Mouse (Mus musculus) WW6 (cell line): Measurements from ENCODE around the gene Gtpbp1.

ENCODE experiments used
- DNase-seq: peaks from one replicate; pipeline ENCODE4 v3.0.0-alpha.2; 2013; ENCODE audit warnings: low read depth, low spot score

Gtpbp1 gene

GRCm38 (mm10) chr15:79685141-79685641 is 5.5 kb upstream of the Gtpbp1 start:
- DNase-seq: no peak

- no peak for DNase-seq
These were observed 4.4 kb upstream of the Gtpbp1 start for GRCm38 (mm10) chr15:79686046-79686869.

- no peak for DNase-seq
These were observed 3.5 kb upstream of the Gtpbp1 start for GRCm38 (mm10) chr15:79687175-79687574.

GRCm38 (mm10) chr15:79687646-79688267 is 2.9 kb upstream of the Gtpbp1 start, which contains the start of gene Josd1:
Josd1 (minus strand) TSS chr15:79687919.
- peak; percentile 81 for DNase-seq

GRCm38 (mm10) chr15:79688268-79688956 is 2.2 kb upstream of the Gtpbp1 start:
- DNase-seq: no peak

GRCm38 (mm10) chr15:79689662-79690425 is 801 bp upstream of the Gtpbp1 start:
- no peak for DNase-seq

- DNase-seq: no peak
These were observed 421 bp downstream of the Gtpbp1 start for GRCm38 (mm10) chr15:79691023-79691508.

- no peak for DNase-seq
These were observed 1.7 kb downstream of the Gtpbp1 start for GRCm38 (mm10) chr15:79692334-79692733.

GRCm38 (mm10) chr15:79693740-79694139 is 3.1 kb downstream of the Gtpbp1 start:
- DNase-seq: no peak

GRCm38 (mm10) chr15:79694512-79694911 is 3.9 kb downstream of the Gtpbp1 start:
- no peak for DNase-seq

- no peak for DNase-seq
These were observed 4.9 kb downstream of the Gtpbp1 start for GRCm38 (mm10) chr15:79695516-79695915.

- no peak for DNase-seq
These were observed 5.9 kb downstream of the Gtpbp1 start for GRCm38 (mm10) chr15:79696508-79696907.

- DNase-seq: no peak
These were observed 6.4 kb downstream of the Gtpbp1 start for GRCm38 (mm10) chr15:79697011-79697410.

GRCm38 (mm10) chr15:79697558-79698187 is 7.0 kb downstream of the Gtpbp1 start:
- no peak for DNase-seq

- DNase-seq: no peak
These were observed 16.1 kb downstream of the Gtpbp1 start for GRCm38 (mm10) chr15:79706603-79707214.

- no peak for DNase-seq
These were observed 17.7 kb downstream of the Gtpbp1 start for GRCm38 (mm10) chr15:79708229-79708822.

- DNase-seq: no peak
These were observed 25.0 kb downstream of the Gtpbp1 start for GRCm38 (mm10) chr15:79715646-79716045.

- no peak for DNase-seq
These were observed 26.1 kb downstream of the Gtpbp1 start for GRCm38 (mm10) chr15:79716710-79717109.

- DNase-seq: no peak
These were observed 29.6 kb downstream of the Gtpbp1 start for GRCm38 (mm10) chr15:79720267-79720666.

- DNase-seq: no peak
These were observed 30.2 kb downstream of the Gtpbp1 start for GRCm38 (mm10) chr15:79720796-79721195.
